Mouse (Mus musculus): ENCODE results near the gene Itga2b. TPM values are rescaled to one million over a fixed set of nuclear protein-coding genes. Genes with fewer than 3 reads are reported as not detected.
A peak's percentile ranks its signal among the peaks of the same experiment; 100 is the strongest.

Gene Itga2b
- polyA plus RNA-seq, 1 experiment from 2014 or later = 12.1 TPM

DNA sequence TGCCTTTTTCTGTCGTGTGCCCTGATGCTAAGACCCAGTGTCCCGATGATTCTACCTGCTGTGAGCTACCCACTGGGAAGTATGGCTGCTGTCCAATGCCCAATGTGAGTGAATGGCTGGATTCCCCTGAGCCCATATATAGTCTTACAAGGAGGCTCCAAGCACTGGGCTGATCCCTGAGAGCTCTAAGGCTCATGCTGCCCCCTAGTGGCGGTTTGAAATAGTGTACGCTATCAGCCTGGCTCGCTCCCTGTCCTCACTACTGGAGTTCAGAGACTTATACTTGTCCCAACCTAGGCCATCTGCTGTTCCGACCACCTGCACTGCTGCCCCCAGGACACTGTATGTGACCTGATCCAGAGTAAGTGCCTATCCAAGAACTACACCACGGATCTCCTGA is 35.5 kb downstream of the Itga2b start:
- no peaks in the 10 kb centered on the region for H3K27me3 ChIP-seq (ENCODE audit: control insufficient read depth, insufficient read depth, low read depth, low read length)
- WGBS = 8% methylated on average over 7 of the region's 7 CpGs
- H3K36me3 ChIP-seq (ENCODE audit: control insufficient read depth, insufficient read depth, low read length) = peaks cover 16% of the 10 kb centered on the region
- H3K27ac ChIP-seq (ENCODE audit: low read length) = no peak overlapping the region
- H3K4me3 ChIP-seq (ENCODE audit: low read length) = no peak overlapping the region
- no peak overlapping the region for H3K9ac ChIP-seq (ENCODE audit: low read length)
- ATAC-seq (ENCODE audit: low read depth) = peak; percentile 26; the same call in 1 of the 2 replicates
- H3K4me1 ChIP-seq (replicated peaks; ENCODE audit: control insufficient read depth, insufficient read depth, low read length) = peaks cover 32% of the 10 kb centered on the region
- H3K4me2 ChIP-seq (ENCODE audit: low read depth, low read length) = no peak overlapping the region
- H3K9me3 ChIP-seq (ENCODE audit: control insufficient read depth, low read length) = no peaks in the 10 kb centered on the region

- WGBS = 89% methylated on average over 7 of the region's 7 CpGs
- ATAC-seq (ENCODE audit: low read depth) = no peak
- no peak overlapping the region for H3K4me2 ChIP-seq (ENCODE audit: low read depth, low read length)
- peaks cover 33% of the 10 kb centered on the region for H3K4me1 ChIP-seq (replicated peaks; ENCODE audit: control insufficient read depth, insufficient read depth, low read length)
- no peak overlapping the region for H3K27ac ChIP-seq (ENCODE audit: low read length)
- no peak overlapping the region for H3K9ac ChIP-seq (ENCODE audit: low read length)
- no peaks in the 10 kb centered on the region for H3K27me3 ChIP-seq (ENCODE audit: control insufficient read depth, insufficient read depth, low read depth, low read length)
- H3K4me3 ChIP-seq (ENCODE audit: low read length) = no peak overlapping the region
- H3K36me3 ChIP-seq (ENCODE audit: control insufficient read depth, insufficient read depth, low read length) = peaks cover 13% of the 10 kb centered on the region
- no peaks in the 10 kb centered on the region for H3K9me3 ChIP-seq (ENCODE audit: control insufficient read depth, low read length)
Measured at GRCm38 (mm10) chr11:102433866-102434265, 36.1 kb downstream of the Itga2b start.

DNA sequence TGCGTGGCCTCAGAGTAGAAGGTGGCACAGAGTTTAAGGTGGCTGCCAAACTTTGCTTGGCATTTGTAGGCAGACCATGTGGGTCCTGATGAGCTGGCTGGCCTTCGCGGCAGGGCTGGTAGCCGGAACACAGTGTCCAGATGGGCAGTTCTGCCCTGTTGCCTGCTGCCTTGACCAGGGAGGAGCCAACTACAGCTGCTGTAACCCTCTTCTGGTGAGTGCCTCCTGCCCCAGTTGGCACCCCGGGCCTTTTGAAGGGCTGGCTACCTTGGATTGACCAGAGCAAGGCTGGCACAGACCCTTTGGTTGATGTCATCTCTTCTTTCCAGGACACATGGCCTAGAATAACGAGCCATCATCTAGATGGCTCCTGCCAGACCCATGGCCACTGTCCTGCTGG is 37.0 kb downstream of the Itga2b start:
- Histone ChIP-seq H3K27me3 (ENCODE audit: control insufficient read depth, insufficient read depth, low read depth, low read length) (no peaks in the 10 kb centered on the region), H3K4me1 (replicated peaks; ENCODE audit: control insufficient read depth, insufficient read depth, low read length) (peaks cover 27% of the 10 kb centered on the region), H3K9ac (ENCODE audit: low read length) (no peak overlapping the region), H3K4me2 (ENCODE audit: low read depth, low read length) (no peak overlapping the region), H3K27ac (ENCODE audit: low read length) (no peak overlapping the region), H3K9me3 (ENCODE audit: control insufficient read depth, low read length) (no peaks in the 10 kb centered on the region), H3K36me3 (ENCODE audit: control insufficient read depth, insufficient read depth, low read length) (peaks cover 13% of the 10 kb centered on the region), H3K4me3 (ENCODE audit: low read length) (no peak overlapping the region)
- no peak for ATAC-seq (ENCODE audit: low read depth)
- 96% methylated on average over 6 of the region's 6 CpGs for WGBS

- H3K27me3 ChIP-seq (ENCODE audit: control insufficient read depth, insufficient read depth, low read depth, low read length) = no peaks in the 10 kb centered on the region
- 0 out of 2 replicates have a peak overlapping the region, but pooled peaks have one; percentile 21 for H3K4me2 ChIP-seq (ENCODE audit: low read depth, low read length)
- peaks cover 13% of the 10 kb centered on the region for H3K36me3 ChIP-seq (ENCODE audit: control insufficient read depth, insufficient read depth, low read length)
- no peak for ATAC-seq (ENCODE audit: low read depth)
- H3K9ac ChIP-seq (ENCODE audit: low read length) = peak overlapping the region; percentile 24; the same call in 1 of the 2 replicates
- H3K4me3 ChIP-seq (ENCODE audit: low read length) = no peak overlapping the region
- WGBS = 55% methylated on average over 16 of the region's 16 CpGs
- H3K4me1 ChIP-seq (replicated peaks; ENCODE audit: control insufficient read depth, insufficient read depth, low read length) = peaks cover 21% of the 10 kb centered on the region
- no peaks in the 10 kb centered on the region for H3K9me3 ChIP-seq (ENCODE audit: control insufficient read depth, low read length)
- H3K27ac ChIP-seq (ENCODE audit: low read length) = no peak overlapping the region
Measured at GRCm38 (mm10) chr11:102432115-102432843, 37.6 kb downstream of the Itga2b start.

GRCm38 (mm10) chr11:102431728-102432114 is 38.2 kb downstream of the Itga2b start:
- 0 out of 2 replicates have a peak overlapping the region, but pooled peaks have one; percentile 6 for H3K9ac ChIP-seq (ENCODE audit: low read length)
- H3K4me3 ChIP-seq (ENCODE audit: low read length) = no peak overlapping the region
- 81% methylated on average over 3 of the region's 3 CpGs for WGBS

DNA sequence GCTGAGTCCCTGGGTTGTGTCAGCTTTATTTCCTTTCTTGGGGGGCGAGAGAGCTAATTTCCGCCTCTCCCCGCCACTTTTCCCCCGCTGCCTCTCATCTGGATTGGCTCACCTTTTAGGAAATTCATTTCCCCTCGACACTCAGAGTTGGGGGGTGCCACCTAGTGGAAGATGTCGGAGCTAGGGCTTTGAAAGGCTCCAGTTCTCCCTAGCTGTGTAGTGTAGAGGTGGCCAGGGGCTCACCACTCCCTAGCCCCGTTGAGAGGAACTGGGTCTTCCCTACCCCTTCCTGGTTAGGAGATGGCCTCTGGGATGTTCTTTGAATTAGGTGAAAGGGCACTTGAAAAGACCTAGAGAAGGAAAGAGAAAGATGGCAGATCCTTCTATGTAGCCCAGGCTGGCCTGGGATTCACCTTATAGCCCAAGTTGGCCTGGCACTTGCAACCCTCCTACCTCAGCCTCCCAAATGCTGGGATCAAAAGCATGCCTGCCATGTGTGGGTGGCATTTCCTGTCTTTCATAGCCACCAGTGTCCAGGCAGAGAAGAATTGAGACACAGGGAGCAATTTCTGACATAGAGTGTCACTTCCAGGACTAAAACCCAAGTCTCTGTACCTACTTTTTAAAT is 38.8 kb downstream of the Itga2b start:
- H3K4me2 ChIP-seq (ENCODE audit: low read depth, low read length) = peak overlapping the region; percentile 86
- peak; percentile 37 for ATAC-seq (ENCODE audit: low read depth)
- 2% methylated on average over 7 of the region's 7 CpGs for WGBS

More at GRCm38 (mm10) chr11:102431728-102432114, 38.2 kb downstream of the Itga2b start:
- Histone ChIP-seq H3K27me3 (ENCODE audit: control insufficient read depth, insufficient read depth, low read depth, low read length) (no peaks in the 10 kb centered on the region), H3K9me3 (ENCODE audit: control insufficient read depth, low read length) (no peaks in the 10 kb centered on the region), H3K4me2 (ENCODE audit: low read depth, low read length) (0 out of 2 replicates have a peak overlapping the region, but pooled peaks have one; percentile 21), H3K27ac (ENCODE audit: low read length) (no peak overlapping the region), H3K4me1 (replicated peaks; ENCODE audit: control insufficient read depth, insufficient read depth, low read length) (peaks cover 17% of the 10 kb centered on the region), H3K36me3 (ENCODE audit: control insufficient read depth, insufficient read depth, low read length) (peaks cover 13% of the 10 kb centered on the region)
- no peak for ATAC-seq (ENCODE audit: low read depth)

DNA sequence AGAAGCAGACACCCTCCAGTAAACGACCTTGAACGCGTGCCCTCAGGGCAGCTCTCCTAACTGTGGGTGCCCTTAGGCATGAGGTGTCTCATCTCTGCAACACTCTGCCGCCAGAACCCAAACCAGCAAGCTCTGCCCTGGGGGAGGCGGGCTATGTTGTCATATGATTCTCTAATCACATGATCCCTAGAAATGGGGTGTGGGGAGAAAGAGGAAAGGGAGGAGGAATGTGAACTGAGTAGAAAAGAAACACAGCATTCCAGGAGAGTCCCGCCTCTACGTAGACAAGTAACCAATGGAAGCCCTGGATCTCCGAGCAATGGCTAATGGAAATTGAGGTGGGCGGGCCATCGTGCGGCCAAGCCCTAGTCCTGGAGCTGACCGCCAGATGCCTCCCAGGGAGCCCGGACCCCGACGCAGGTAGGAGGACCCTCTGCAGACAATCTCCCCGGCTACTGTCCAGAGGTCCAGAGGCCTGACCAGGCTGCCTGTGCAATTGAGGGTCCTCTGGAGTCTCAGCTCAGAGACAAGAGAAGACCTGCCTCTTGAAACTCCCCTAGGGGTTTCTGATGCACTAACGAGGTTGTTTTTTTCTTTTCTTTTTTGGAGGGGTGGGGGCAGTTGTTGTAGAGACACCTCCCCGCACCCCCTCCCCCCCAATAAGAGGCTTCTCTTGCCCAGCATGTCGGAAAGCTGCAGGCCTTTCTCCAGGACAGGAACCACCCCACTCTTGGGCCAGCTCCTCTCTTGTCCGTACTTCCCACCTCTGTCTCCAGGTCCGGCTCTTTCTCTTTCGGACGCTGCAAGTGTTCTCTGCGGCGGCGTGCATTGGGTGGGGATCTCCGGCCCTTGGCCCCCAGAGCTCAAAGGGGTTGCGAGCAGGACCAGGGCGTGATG is 39.6 kb downstream of the Itga2b start, which contains the start of gene Grn:
Gene Grn, plus strand, starts transcription at position 195 of the 897 bp plus-strand sequence.
- Histone ChIP-seq H3K9me3 (ENCODE audit: control insufficient read depth, low read length) (no peaks in the 10 kb centered on the region), H3K27me3 (ENCODE audit: control insufficient read depth, insufficient read depth, low read depth, low read length) (no peaks in the 10 kb centered on the region), H3K4me2 (ENCODE audit: low read depth, low read length) (peak within 1 kb of the TSS; percentile 86), H3K36me3 (ENCODE audit: control insufficient read depth, insufficient read depth, low read length) (peaks cover 3% of the 10 kb centered on the region; the same call in 1 of the 2 replicates), H3K4me1 (replicated peaks; ENCODE audit: control insufficient read depth, insufficient read depth, low read length) (peaks cover 17% of the 10 kb centered on the region), H3K27ac (ENCODE audit: low read length) (peak within 1 kb of the TSS; percentile 85), H3K9ac (ENCODE audit: low read length) (peak within 1 kb of the TSS; percentile 83), H3K4me3 (ENCODE audit: low read length) (peak within 1 kb of the TSS; percentile 78)
- under 1% methylated on average over 29 of the region's 29 CpGs for WGBS
- peak; percentile 95 for ATAC-seq (ENCODE audit: low read depth)

More for the DNA sequence above, 38.8 kb downstream of the Itga2b start:
- no peaks in the 10 kb centered on the region for H3K9me3 ChIP-seq (ENCODE audit: control insufficient read depth, low read length)
- H3K4me3 ChIP-seq (ENCODE audit: low read length) = peak overlapping the region; percentile 78
- H3K36me3 ChIP-seq (ENCODE audit: control insufficient read depth, insufficient read depth, low read length) = peaks cover 11% of the 10 kb centered on the region
- H3K4me1 ChIP-seq (replicated peaks; ENCODE audit: control insufficient read depth, insufficient read depth, low read length) = peaks cover 17% of the 10 kb centered on the region
- peak overlapping the region; percentile 66 for H3K9ac ChIP-seq (ENCODE audit: low read length)
- H3K27me3 ChIP-seq (ENCODE audit: control insufficient read depth, insufficient read depth, low read depth, low read length) = no peaks in the 10 kb centered on the region
- H3K27ac ChIP-seq (ENCODE audit: low read length) = peak overlapping the region; percentile 85

DNA sequence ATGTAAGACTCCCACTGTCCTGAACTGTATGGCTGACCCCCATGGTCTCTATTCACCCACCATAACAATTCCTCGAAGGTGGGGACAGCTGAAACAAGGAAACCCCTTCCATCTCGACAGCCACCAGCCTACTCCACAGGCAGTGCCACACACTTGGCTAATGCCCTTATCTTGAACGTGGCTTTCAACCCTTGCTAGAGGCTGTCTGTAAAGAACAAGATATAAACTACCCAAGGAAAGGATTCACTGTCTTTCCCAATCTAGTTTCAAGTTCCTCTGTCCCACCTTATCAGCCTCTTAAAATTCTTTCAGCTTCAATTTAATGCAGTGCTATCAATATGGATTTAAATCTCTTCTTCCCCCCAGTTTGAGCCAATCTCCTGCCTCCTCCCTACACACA is 40.4 kb downstream of the Itga2b start:
- Histone ChIP-seq H3K9me3 (ENCODE audit: control insufficient read depth, low read length) (no peaks in the 10 kb centered on the region), H3K4me2 (ENCODE audit: low read depth, low read length) (peak overlapping the region; percentile 86), H3K27me3 (ENCODE audit: control insufficient read depth, insufficient read depth, low read depth, low read length) (no peaks in the 10 kb centered on the region), H3K27ac (ENCODE audit: low read length) (peak overlapping the region; percentile 45), H3K4me1 (replicated peaks; ENCODE audit: control insufficient read depth, insufficient read depth, low read length) (peaks cover 17% of the 10 kb centered on the region), H3K4me3 (ENCODE audit: low read length) (peak overlapping the region; percentile 78), H3K9ac (ENCODE audit: low read length) (peak overlapping the region; percentile 83), H3K36me3 (ENCODE audit: control insufficient read depth, insufficient read depth, low read length) (no peaks in the 10 kb centered on the region)
- no peak for ATAC-seq (ENCODE audit: low read depth)
- 28% methylated on average over 3 of the region's 3 CpGs for WGBS
